Comparison of ENCODE assay signal across 31 mouse cellular contexts in the genomic region with DNA sequence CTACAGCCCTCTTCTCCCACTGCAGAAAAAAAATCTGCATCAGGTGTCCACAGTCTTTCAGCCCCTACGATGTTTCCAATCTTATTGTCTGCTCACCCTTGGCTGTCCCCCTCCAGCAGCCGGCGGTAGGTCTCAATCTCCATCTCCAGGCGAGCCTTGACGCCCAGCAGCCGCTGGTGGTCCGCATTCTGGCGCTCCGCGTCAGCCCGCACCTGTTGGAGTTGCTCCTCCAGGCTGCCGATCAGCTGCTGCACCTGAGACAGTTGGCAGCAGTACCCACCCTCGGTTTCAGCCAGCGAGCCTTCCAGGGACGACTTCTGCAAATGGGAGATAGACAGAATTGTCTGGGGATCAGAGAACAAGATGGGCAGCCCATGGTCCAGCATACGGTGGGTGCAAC. TPM values are rescaled to one million over a fixed set of nuclear protein-coding genes. Genes with fewer than 3 reads are reported as not detected.
"Had no signal": no experiment of that assay in that cellular context is flagged by ENCODE, and none has a peak within 500 bp of the region (broad histone marks: within the 10 kb centered on the region; RNA-seq: fewer than 3 reads in every experiment).

No protein-coding gene starts in this region.

- H3K27ac ChIP-seq: kidney, postnatal 0 days; limb, embryonic 10.5 days; limb, embryonic 13.5 days; liver, embryonic 12.5 days; liver, embryonic 15.5 days; lung, embryonic 15.5 days; midbrain, embryonic 10.5 days; midbrain, embryonic 13.5 days; neural tube, embryonic 13.5 days; stomach, postnatal 0 days had no signal

- H3K4me3 ChIP-seq: limb, embryonic 10.5 days; limb, embryonic 13.5 days; liver, embryonic 12.5 days; liver, embryonic 15.5 days; lung, embryonic 15.5 days; megakaryocyte, embryonic 14.5 days; midbrain, embryonic 10.5 days; midbrain, embryonic 13.5 days; myocyte; neural tube, embryonic 13.5 days had no signal

- DNase-seq: kidney, adult 2 months; kidney, postnatal 25 days; liver; lung, adult 18-20 months; lung, postnatal 10 days; lung, postnatal 36 days; thymus, adult 2 months; thymus, postnatal 14 days; thymus, postnatal 4 days had no signal

- H3K4me1 ChIP-seq: liver, embryonic 12.5 days; liver, embryonic 15.5 days; lung, embryonic 15.5 days; midbrain, embryonic 10.5 days; midbrain, embryonic 13.5 days; neural tube, embryonic 13.5 days had no signal

RNA-seq across cellular contexts. Expression of gene Krt12, which starts 4.2 kb away (rescaled TPM):
- total RNA-seq: monocyte, adult 5-6 weeks had no signal
- polyA plus RNA-seq: intestine, embryonic 14.5 days; kidney, adult 2 months; kidney, embryonic 14.5 days; kidney, postnatal 0 days; limb, embryonic 10.5 days; limb, embryonic 13.5 days; liver, embryonic 15.5 days; midbrain, embryonic 10.5 days; myocyte; stomach, embryonic 14.5 days had no signal

RNA-seq across cellular contexts. Expression of gene Krt20, which starts 20.1 kb away (rescaled TPM):
- total RNA-seq: layer of hippocampus, adult 8-10 months; layer of hippocampus, postnatal 14 days; left cerebral cortex, adult 18-20 months; left cerebral cortex, postnatal 10 days; monocyte, adult 5-6 weeks; neutrophil, adult 5-6 weeks had no signal
- polyA plus RNA-seq: midbrain, embryonic 13.5 days; myocyte had no signal

RNA-seq across cellular contexts. Expression of gene Krt28, which starts 43.1 kb away (rescaled TPM):
- total RNA-seq: left cerebral cortex, adult 18-20 months; monocyte, adult 5-6 weeks; neutrophil, adult 5-6 weeks had no signal
- polyA plus RNA-seq: intestine, embryonic 14.5 days; intestine, postnatal 0 days; kidney, adult 2 months; kidney, postnatal 0 days; liver, embryonic 15.5 days; stomach, embryonic 14.5 days; stomach, postnatal 0 days; thymus, adult 2 months had no signal
